Mouse (Mus musculus): ENCODE data around the gene Trpm3. TPM values are rescaled to one million over a fixed set of nuclear protein-coding genes. Genes with fewer than 3 reads are reported as not detected.

Gene Trpm3
- polyA plus RNA-seq, 1 experiment: 1.2 TPM

DNA sequence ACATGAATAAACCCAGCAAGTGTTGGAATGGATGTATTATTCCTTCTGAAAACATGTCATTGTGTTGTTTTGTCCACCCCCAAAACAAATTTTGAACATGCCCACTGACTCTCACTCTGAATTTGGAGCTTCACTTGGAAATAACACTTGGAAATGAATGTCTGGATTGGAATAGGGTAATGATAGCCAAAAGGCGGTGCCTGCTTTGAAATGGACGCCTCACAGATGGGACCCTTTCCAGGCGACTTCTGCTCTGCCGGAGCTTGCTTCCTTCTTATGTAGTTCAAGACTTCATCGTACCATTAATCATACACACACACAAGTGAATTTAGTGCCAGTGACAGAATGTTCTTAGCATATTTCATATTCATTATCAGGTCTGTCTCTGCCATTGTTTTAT is 312.4 kb downstream of the Trpm3 start:
- H3K36me3 ChIP-seq (ENCODE audit: control insufficient read depth, insufficient read depth, low read length): no peaks in the 10 kb centered on the region
- no peaks in the 10 kb centered on the region for H3K27me3 ChIP-seq (ENCODE audit: control insufficient read depth, insufficient read depth, low read length)
- H3K4me3 ChIP-seq (ENCODE audit: control insufficient read depth, low read depth, low read length): no peak overlapping the region
- no peak overlapping the region for H3K27ac ChIP-seq (ENCODE audit: control insufficient read depth, insufficient read depth, low read depth, low read length)
- no peaks in the 10 kb centered on the region; the same call in 1 of the 2 replicates for H3K4me1 ChIP-seq (ENCODE audit: control insufficient read depth, insufficient read depth, low read length)
- TF ChIP-seq CTCF (IDR thresholded peaks at IDR 0.05; ENCODE audit: control insufficient read depth, insufficient read depth, insufficient replicate concordance, low read depth, low read length) (no peak), POLR2A (IDR thresholded peaks at IDR 0.05; ENCODE audit: control insufficient read depth, low read depth, low read length) (no peak)

GRCm38 (mm10) chr19:22456935-22457334 is 318.1 kb downstream of the Trpm3 start:
- Histone ChIP-seq H3K4me3 (ENCODE audit: control insufficient read depth, low read depth, low read length) (no peak overlapping the region), H3K27me3 (ENCODE audit: control insufficient read depth, insufficient read depth, low read length) (no peaks in the 10 kb centered on the region), H3K36me3 (ENCODE audit: control insufficient read depth, insufficient read depth, low read length) (no peaks in the 10 kb centered on the region), H3K4me1 (ENCODE audit: control insufficient read depth, insufficient read depth, low read length) (no peaks in the 10 kb centered on the region), H3K27ac (ENCODE audit: control insufficient read depth, insufficient read depth, low read depth, low read length) (no peak overlapping the region)
- no peak for TF ChIP-seq CTCF (IDR thresholded peaks at IDR 0.05; ENCODE audit: control insufficient read depth, insufficient read depth, insufficient replicate concordance, low read depth, low read length)

- Histone ChIP-seq H3K4me1 (ENCODE audit: control insufficient read depth, insufficient read depth, low read length) (no peaks in the 10 kb centered on the region), H3K27me3 (ENCODE audit: control insufficient read depth, insufficient read depth, low read length) (no peaks in the 10 kb centered on the region), H3K36me3 (ENCODE audit: control insufficient read depth, insufficient read depth, low read length) (no peaks in the 10 kb centered on the region), H3K27ac (ENCODE audit: control insufficient read depth, insufficient read depth, low read depth, low read length) (no peak overlapping the region), H3K4me3 (ENCODE audit: control insufficient read depth, low read depth, low read length) (no peak overlapping the region)
- TF ChIP-seq POLR2A (IDR thresholded peaks at IDR 0.05; ENCODE audit: control insufficient read depth, low read depth, low read length) (no peak), CTCF (IDR thresholded peaks at IDR 0.05; ENCODE audit: control insufficient read depth, insufficient read depth, insufficient replicate concordance, low read depth, low read length) (no peak)
These were observed 323.2 kb downstream of the Trpm3 start for GRCm38 (mm10) chr19:22462043-22462442.

DNA sequence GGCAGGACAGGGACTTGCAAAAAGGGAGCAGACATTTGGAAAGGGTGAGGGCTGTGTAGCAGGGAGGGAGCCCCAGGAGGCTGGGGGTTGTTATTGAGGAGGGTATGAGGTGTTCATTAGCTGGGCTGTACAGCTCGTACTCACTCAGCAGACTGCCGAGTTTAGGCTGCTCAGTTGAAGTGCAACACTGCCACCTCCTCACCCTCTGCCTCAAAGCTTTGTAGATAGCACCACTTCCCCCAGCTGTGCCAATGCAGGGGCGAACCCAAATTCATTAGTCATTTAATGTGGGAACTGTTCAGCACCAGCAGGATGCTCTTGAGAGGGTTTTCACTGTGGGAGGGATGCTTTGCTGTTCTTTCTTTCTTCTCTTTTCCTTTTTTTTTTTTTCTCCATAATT is 324.7 kb downstream of the Trpm3 start:
- Histone ChIP-seq H3K27ac (ENCODE audit: control insufficient read depth, insufficient read depth, low read depth, low read length) (no peak overlapping the region), H3K4me1 (ENCODE audit: control insufficient read depth, insufficient read depth, low read length) (no peaks in the 10 kb centered on the region), H3K36me3 (ENCODE audit: control insufficient read depth, insufficient read depth, low read length) (no peaks in the 10 kb centered on the region), H3K4me3 (ENCODE audit: control insufficient read depth, low read depth, low read length) (no peak overlapping the region), H3K27me3 (ENCODE audit: control insufficient read depth, insufficient read depth, low read length) (no peaks in the 10 kb centered on the region)
- TF ChIP-seq CTCF (IDR thresholded peaks at IDR 0.05; ENCODE audit: control insufficient read depth, insufficient read depth, insufficient replicate concordance, low read depth, low read length) (no peak), POLR2A (IDR thresholded peaks at IDR 0.05; ENCODE audit: control insufficient read depth, low read depth, low read length) (no peak)

- Histone ChIP-seq H3K4me3 (ENCODE audit: control insufficient read depth, low read depth, low read length) (no peak overlapping the region), H3K4me1 (ENCODE audit: control insufficient read depth, insufficient read depth, low read length) (no peaks in the 10 kb centered on the region), H3K27me3 (ENCODE audit: control insufficient read depth, insufficient read depth, low read length) (no peaks in the 10 kb centered on the region), H3K36me3 (ENCODE audit: control insufficient read depth, insufficient read depth, low read length) (no peaks in the 10 kb centered on the region), H3K27ac (ENCODE audit: control insufficient read depth, insufficient read depth, low read depth, low read length) (no peak overlapping the region)
- TF ChIP-seq CTCF (IDR thresholded peaks at IDR 0.05; ENCODE audit: control insufficient read depth, insufficient read depth, insufficient replicate concordance, low read depth, low read length) (no peak), POLR2A (IDR thresholded peaks at IDR 0.05; ENCODE audit: control insufficient read depth, low read depth, low read length) (no peak)
These were observed 330.8 kb downstream of the Trpm3 start for GRCm38 (mm10) chr19:22469608-22470007.

DNA sequence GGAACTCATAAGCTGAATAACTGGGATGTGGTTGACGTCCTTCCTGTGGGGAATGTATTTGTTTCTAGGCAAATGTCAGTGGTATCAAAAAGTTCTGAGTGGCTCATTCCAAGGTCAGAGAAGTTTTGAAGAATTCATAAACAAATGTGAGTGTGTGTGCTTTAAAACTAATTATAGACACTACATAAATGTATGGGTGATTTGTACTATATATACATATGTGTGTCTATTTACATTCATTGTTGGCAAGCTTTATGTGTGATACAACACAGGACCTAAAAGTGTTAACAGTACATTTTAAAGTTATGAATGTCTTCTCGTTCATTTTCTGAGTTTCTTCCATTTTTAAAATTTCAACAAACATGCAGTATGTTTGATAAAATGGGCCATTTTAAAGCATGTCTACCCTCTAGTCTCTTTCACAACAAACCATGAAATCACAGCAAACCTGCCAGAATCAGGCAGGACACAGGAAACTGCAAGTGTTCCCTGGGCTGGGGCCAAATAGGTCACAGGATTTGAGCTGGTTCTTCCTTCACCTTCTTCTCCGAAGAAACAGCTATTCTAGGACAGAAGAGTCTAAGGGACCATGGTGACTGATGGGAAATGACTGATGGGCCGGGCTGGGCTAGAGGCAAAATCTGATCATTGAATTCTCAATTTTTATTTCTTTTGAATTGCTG is 334.3 kb downstream of the Trpm3 start:
- H3K36me3 ChIP-seq (ENCODE audit: control insufficient read depth, insufficient read depth, low read length): no peaks in the 10 kb centered on the region
- no peaks in the 10 kb centered on the region for H3K27me3 ChIP-seq (ENCODE audit: control insufficient read depth, insufficient read depth, low read length)
- no peak overlapping the region for H3K4me3 ChIP-seq (ENCODE audit: control insufficient read depth, low read depth, low read length)
- H3K4me1 ChIP-seq (ENCODE audit: control insufficient read depth, insufficient read depth, low read length): no peaks in the 10 kb centered on the region
- no peak overlapping the region for H3K27ac ChIP-seq (ENCODE audit: control insufficient read depth, insufficient read depth, low read depth, low read length)
- TF ChIP-seq CTCF (IDR thresholded peaks at IDR 0.05; ENCODE audit: control insufficient read depth, insufficient read depth, insufficient replicate concordance, low read depth, low read length) (no peak), POLR2A (IDR thresholded peaks at IDR 0.05; ENCODE audit: control insufficient read depth, low read depth, low read length) (no peak)

GRCm38 (mm10) chr19:22478295-22478989 is 339.6 kb downstream of the Trpm3 start:
- Histone ChIP-seq H3K36me3 (ENCODE audit: control insufficient read depth, insufficient read depth, low read length) (no peaks in the 10 kb centered on the region), H3K4me1 (ENCODE audit: control insufficient read depth, insufficient read depth, low read length) (no peaks in the 10 kb centered on the region), H3K27me3 (ENCODE audit: control insufficient read depth, insufficient read depth, low read length) (no peaks in the 10 kb centered on the region), H3K27ac (ENCODE audit: control insufficient read depth, insufficient read depth, low read depth, low read length) (no peak overlapping the region), H3K4me3 (ENCODE audit: control insufficient read depth, low read depth, low read length) (no peak overlapping the region)
- no peak for TF ChIP-seq POLR2A (IDR thresholded peaks at IDR 0.05; ENCODE audit: control insufficient read depth, low read depth, low read length)
- TF ChIP-seq CTCF (IDR thresholded peaks at IDR 0.05; ENCODE audit: control insufficient read depth, insufficient read depth, insufficient replicate concordance, low read depth, low read length): no peak
